ENCODE assay signal across 12 mouse cellular contexts in genomic region chr1:63854794-63855193, GRCm38 (mm10).
A peak's percentile ranks its signal among the peaks of the same experiment; 100 is the strongest.
DNase-seq lines count a peak whose midpoint lies in the region; ATAC-seq and TF ChIP-seq lines count a peak whose summit lies in the region.
"Had no signal": no experiment of that assay in that cellular context is flagged by ENCODE, and none has a peak within 500 bp of the region (broad histone marks: within the 10 kb centered on the region; RNA-seq: fewer than 3 reads in every experiment).

No protein-coding gene starts in this region.

- H3K9ac ChIP-seq in heart, postnatal 0 days (replicated peaks; ENCODE audit: low read depth, low read length) = no peak overlapping the region
- no peak overlapping the region for H3K9ac ChIP-seq in heart, embryonic 12.5 days
- no peak overlapping the region for H3K9ac ChIP-seq in forebrain, embryonic 14.5 days (ENCODE audit: low read length)
- H3K9ac ChIP-seq: embryonic facial prominence, embryonic 13.5 days; lung, embryonic 15.5 days; neural tube, embryonic 13.5 days had no signal

- no peak overlapping the region for H3K27ac ChIP-seq in heart, postnatal 0 days (ENCODE audit: low read depth)
- no peak overlapping the region for H3K27ac ChIP-seq in heart, embryonic 12.5 days (ENCODE audit: poor library complexity, severe bottlenecking)
- H3K27ac ChIP-seq in bone marrow, adult 2 months (ENCODE audit: control insufficient read depth, insufficient read depth, low read depth, low read length, poor library complexity) = no peak overlapping the region
- no peak overlapping the region for H3K27ac ChIP-seq in forebrain, embryonic 14.5 days (ENCODE audit: low read depth, low read length)
- no peak overlapping the region for H3K27ac ChIP-seq in limb, embryonic 10.5 days
- H3K27ac ChIP-seq: embryonic facial prominence, embryonic 13.5 days; lung, embryonic 15.5 days; neural tube, embryonic 13.5 days had no signal

- H3K4me3 ChIP-seq in heart, postnatal 0 days (ENCODE audit: low read depth, low read length) = no peak overlapping the region
- H3K4me3 ChIP-seq in heart, embryonic 12.5 days = no peak overlapping the region
- H3K4me3 ChIP-seq in megakaryocyte, embryonic 14.5 days (replicated peaks) = peak overlapping the region; percentile 59
- H3K4me3 ChIP-seq in bone marrow, adult 2 months (replicated peaks; ENCODE audit: control insufficient read depth, low read depth, low read length) = no peak overlapping the region
- no peak overlapping the region for H3K4me3 ChIP-seq in forebrain, embryonic 14.5 days (ENCODE audit: low read depth, low read length)
- H3K4me3 ChIP-seq in limb, embryonic 10.5 days = no peak overlapping the region
- H3K4me3 ChIP-seq: embryonic facial prominence, embryonic 13.5 days; lung, embryonic 15.5 days; neural tube, embryonic 13.5 days had no signal

- H3K9me3 ChIP-seq in heart, postnatal 0 days (replicated peaks; ENCODE audit: control insufficient read depth, low read length) = no peaks in the 10 kb centered on the region
- H3K9me3 ChIP-seq in heart, embryonic 12.5 days (replicated peaks) = no peaks in the 10 kb centered on the region
- H3K9me3 ChIP-seq in megakaryocyte, embryonic 14.5 days = no peaks in the 10 kb centered on the region
- H3K9me3 ChIP-seq in forebrain, embryonic 14.5 days (replicated peaks; ENCODE audit: control insufficient read depth, low read length) = no peaks in the 10 kb centered on the region
- H3K9me3 ChIP-seq in limb, embryonic 10.5 days (replicated peaks) = no peaks in the 10 kb centered on the region
- H3K9me3 ChIP-seq: embryonic facial prominence, embryonic 13.5 days; lung, embryonic 15.5 days; neural tube, embryonic 13.5 days had no signal

- H3K36me3 ChIP-seq in heart, postnatal 0 days (replicated peaks; ENCODE audit: control insufficient read depth, insufficient read depth, low read length) = no peaks in the 10 kb centered on the region
- H3K36me3 ChIP-seq in heart, embryonic 12.5 days = no peaks in the 10 kb centered on the region
- H3K36me3 ChIP-seq in megakaryocyte, embryonic 14.5 days (replicated peaks; ENCODE audit: low read length) = no peaks in the 10 kb centered on the region
- H3K36me3 ChIP-seq in forebrain, embryonic 14.5 days (ENCODE audit: control insufficient read depth, insufficient read depth, low read length) = no peaks in the 10 kb centered on the region
- H3K36me3 ChIP-seq in limb, embryonic 10.5 days = no peaks in the 10 kb centered on the region
- H3K36me3 ChIP-seq: embryonic facial prominence, embryonic 13.5 days; lung, embryonic 15.5 days; neural tube, embryonic 13.5 days had no signal

- DNase-seq in heart, postnatal 0 days (ENCODE audit: low spot score) = no peak
- peak; percentile 16 for DNase-seq in retina, embryonic 14.5 days (ENCODE audit: low spot score)
- no peak for DNase-seq in forebrain, embryonic 14.5 days (ENCODE audit: low spot score)
- DNase-seq in limb, embryonic 10.5 days (ENCODE audit: low spot score) = no peak
- DNase-seq: heart, postnatal 36 days had no signal

- no peaks in the 10 kb centered on the region for H3K27me3 ChIP-seq in heart, postnatal 0 days (ENCODE audit: control insufficient read depth, insufficient read depth, low read length)
- no peaks in the 10 kb centered on the region for H3K27me3 ChIP-seq in heart, embryonic 12.5 days (replicated peaks)
- peaks cover 3% of the 10 kb centered on the region for H3K27me3 ChIP-seq in megakaryocyte, embryonic 14.5 days (replicated peaks)
- no peaks in the 10 kb centered on the region for H3K27me3 ChIP-seq in forebrain, embryonic 14.5 days (replicated peaks; ENCODE audit: control insufficient read depth, insufficient read depth, low read length)
- H3K27me3 ChIP-seq in limb, embryonic 10.5 days (ENCODE audit: low read depth, poor library complexity, severe bottlenecking) = no peaks in the 10 kb centered on the region
- H3K27me3 ChIP-seq: embryonic facial prominence, embryonic 13.5 days; lung, embryonic 15.5 days; neural tube, embryonic 13.5 days had no signal

- no peak for TF ChIP-seq POLR2A in bone marrow, adult 2 months (IDR thresholded peaks at IDR 0.05; ENCODE audit: borderline replicate concordance, control insufficient read depth, low read depth, low read length)

- H3K4me1 ChIP-seq in heart, postnatal 0 days (ENCODE audit: control insufficient read depth, insufficient read depth) = no peaks in the 10 kb centered on the region
- peaks cover 14% of the 10 kb centered on the region for H3K4me1 ChIP-seq in heart, embryonic 12.5 days (replicated peaks)
- H3K4me1 ChIP-seq in megakaryocyte, embryonic 14.5 days = peaks cover 5% of the 10 kb centered on the region
- no peaks in the 10 kb centered on the region for H3K4me1 ChIP-seq in bone marrow, adult 2 months (ENCODE audit: control insufficient read depth, insufficient read depth, low read length)
- peaks cover 16% of the 10 kb centered on the region for H3K4me1 ChIP-seq in forebrain, embryonic 14.5 days (ENCODE audit: control insufficient read depth, insufficient read depth, low read length)
- no peaks in the 10 kb centered on the region for H3K4me1 ChIP-seq in limb, embryonic 10.5 days

- no peak overlapping the region for H3K4me2 ChIP-seq in heart, postnatal 0 days (ENCODE audit: low read depth, low read length)
- no peak overlapping the region for H3K4me2 ChIP-seq in heart, embryonic 12.5 days
- no peak overlapping the region for H3K4me2 ChIP-seq in forebrain, embryonic 14.5 days (ENCODE audit: low read length)
- H3K4me2 ChIP-seq: embryonic facial prominence, embryonic 13.5 days; lung, embryonic 15.5 days; neural tube, embryonic 13.5 days had no signal

- TF ChIP-seq CTCF in heart, postnatal 0 days (IDR thresholded peaks at IDR 0.05; ENCODE audit: low read depth) = peak; percentile 49
- 0 out of 2 replicates have a peak, but pooled peaks have one; percentile 10 for TF ChIP-seq CTCF in bone marrow, adult 2 months (IDR thresholded peaks at IDR 0.05; ENCODE audit: control insufficient read depth, insufficient read depth, low read length)

- no peak for ATAC-seq in heart, postnatal 0 days (ENCODE audit: insufficient read depth, low read depth)
- no peak for ATAC-seq in heart, embryonic 12.5 days (ENCODE audit: insufficient number of reproducible peaks, low FRiP score)
- ATAC-seq in megakaryocyte, adult 5-6 weeks (ENCODE audit: poor library complexity, severe bottlenecking) = no peak
- no peak for ATAC-seq in forebrain, embryonic 14.5 days

- 60% methylated on average over 3 of the region's 3 CpGs for WGBS in heart, postnatal 0 days
- 64% methylated on average over 3 of the region's 3 CpGs for WGBS in heart, embryonic 12.5 days
- 66% methylated on average over 3 of the region's 3 CpGs for WGBS in bone marrow, adult 2 months
- 56% methylated on average over 3 of the region's 3 CpGs for WGBS in forebrain, embryonic 14.5 days
- WGBS in limb, embryonic 10.5 days = 75% methylated on average over 3 of the region's 3 CpGs

- TF ChIP-seq EP300 in heart, postnatal 0 days (IDR thresholded peaks at IDR 0.05; ENCODE audit: low read depth) = no peak
